23 mouse cellular contexts compared by ENCODE assay signal in genomic region chr13:43819020-43819310, GRCm38 (mm10).
"Had no signal": no experiment of that assay in that cellular context is flagged by ENCODE, and none has a peak within 500 bp of the region (broad histone marks: within the 10 kb centered on the region; RNA-seq: fewer than 3 reads in every experiment).

No protein-coding gene starts in this region.

- ATAC-seq: forebrain, postnatal 0 days; hindbrain, postnatal 0 days; intestine, embryonic 16.5 days had no signal

- H3K4me1 ChIP-seq: heart, embryonic 10.5 days; heart, embryonic 13.5 days; heart, embryonic 15.5 days; hindbrain, embryonic 13.5 days; hindbrain, embryonic 15.5 days; kidney, embryonic 15.5 days; liver, embryonic 13.5 days; liver, embryonic 15.5 days had no signal

- H3K9ac ChIP-seq: forebrain, postnatal 0 days; heart, embryonic 13.5 days; heart, embryonic 15.5 days; hindbrain, embryonic 13.5 days; hindbrain, embryonic 15.5 days; kidney, embryonic 15.5 days; liver, embryonic 13.5 days; liver, embryonic 15.5 days had no signal

- DNase-seq: forebrain, postnatal 0 days; gastrocnemius, postnatal 14 days; gastrocnemius, postnatal 36 days; heart, adult 18-20 months; heart, postnatal 14 days; heart, postnatal 36 days; kidney, adult 9 months; kidney, postnatal 36 days; layer of hippocampus, adult 9-11 months; layer of hippocampus, postnatal 36 days; left cerebral cortex, postnatal 4 days; liver; liver, embryonic 13.5 days had no signal

- H3K4me2 ChIP-seq: heart, embryonic 13.5 days; heart, embryonic 15.5 days; hindbrain, embryonic 13.5 days; hindbrain, embryonic 15.5 days; kidney, embryonic 15.5 days; liver, embryonic 13.5 days; liver, embryonic 15.5 days had no signal

- H3K27me3 ChIP-seq: heart, embryonic 13.5 days; heart, embryonic 15.5 days; hindbrain, embryonic 13.5 days; hindbrain, embryonic 15.5 days; kidney, embryonic 15.5 days; liver, embryonic 13.5 days; liver, embryonic 15.5 days had no signal

- H3K4me3 ChIP-seq: heart, embryonic 10.5 days; heart, embryonic 13.5 days; heart, embryonic 15.5 days; hindbrain, embryonic 13.5 days; hindbrain, embryonic 15.5 days; kidney, embryonic 15.5 days; liver, embryonic 13.5 days; liver, embryonic 15.5 days had no signal

- H3K27ac ChIP-seq: heart, embryonic 10.5 days; heart, embryonic 13.5 days; heart, embryonic 15.5 days; hindbrain, embryonic 13.5 days; hindbrain, embryonic 15.5 days; hindbrain, postnatal 0 days; kidney, embryonic 15.5 days; kidney, postnatal 0 days; liver, embryonic 13.5 days; liver, embryonic 15.5 days had no signal

- H3K9me3 ChIP-seq: heart, embryonic 10.5 days; heart, embryonic 15.5 days; hindbrain, embryonic 13.5 days; hindbrain, embryonic 15.5 days; kidney, embryonic 15.5 days; liver, embryonic 15.5 days had no signal

- H3K36me3 ChIP-seq: heart, embryonic 10.5 days; heart, embryonic 13.5 days; heart, embryonic 15.5 days; hindbrain, embryonic 13.5 days; hindbrain, embryonic 15.5 days; kidney, embryonic 15.5 days; liver, embryonic 13.5 days; liver, embryonic 15.5 days had no signal
